Mouse (Mus musculus) intestine, postnatal 0 days (tissue): Measurements from ENCODE around the gene C2cd2. TPM values are rescaled to one million over a fixed set of nuclear protein-coding genes. Genes with fewer than 3 reads are reported as not detected.

Experiments
- ATAC-seq: fragments of 200-750 bp; cut with Nextera tagmentation; 2 replicates; pipeline ENCODE4 v1.8.0; 2017; ENCODE audit warnings: mild to moderate bottlenecking, moderate TSS enrichment, moderate library complexity
- H3K27ac ChIP-seq: fragments of 300-500 bp; sonication (generic); 2 replicates; pipeline ENCODE4 v1.5.1; 2014; ENCODE audit warnings: mild to moderate bottlenecking, low read depth, low read length, moderate library complexity
- H3K27me3 ChIP-seq: fragments of 300-500 bp; sonication (generic); replicated peaks from 2 replicates; pipeline ENCODE4 v1.6.1; 2014; ENCODE audit warnings: low read length, mixed read lengths; ENCODE audit not compliant: control insufficient read depth, insufficient read depth
- H3K36me3 ChIP-seq: fragments of 300-500 bp; sonication (generic); 2 replicates; pipeline ENCODE4 v1.6.1; 2014; ENCODE audit warnings: mild to moderate bottlenecking, moderate library complexity; ENCODE audit not compliant: control insufficient read depth, insufficient read depth
- H3K4me1 ChIP-seq: fragments of 300-500 bp; sonication (generic); replicated peaks from 2 replicates; pipeline ENCODE4 v1.6.1; 2014; ENCODE audit warnings: antibody characterized with exemption, low read length, mixed read lengths; ENCODE audit not compliant: control insufficient read depth, insufficient read depth
- H3K4me2 ChIP-seq: fragments of 300-500 bp; sonication (generic); replicated peaks from 2 replicates; pipeline ENCODE4 v1.6.1; 2014; ENCODE audit warnings: low read depth, mild to moderate bottlenecking, moderate library complexity
- H3K4me3 ChIP-seq: fragments of 300-500 bp; sonication (generic); 2 replicates; pipeline ENCODE4 v1.5.1; 2014; ENCODE audit warnings: low read depth, low read length
- H3K9ac ChIP-seq: fragments of 300-500 bp; sonication (generic); 2 replicates; pipeline ENCODE4 v1.6.1; 2014; ENCODE audit warnings: mild to moderate bottlenecking, low read depth, low read length
- H3K9me3 ChIP-seq: fragments of 300-500 bp; sonication (generic); 2 replicates; pipeline ENCODE4 v1.6.1; 2016; ENCODE audit warnings: mixed run types; ENCODE audit not compliant: control insufficient read depth
- CTCF ChIP-seq: sonication (generic); IDR thresholded peaks from 2 replicates; pipeline ENCODE4 v1.5.1; 2016; ENCODE audit warnings: low read depth, mild to moderate bottlenecking, control low read depth, antibody characterized with exemption, moderate library complexity
- WGBS: fragments of 180-500 bp; shearing (Covaris S2); extraction: QIAGEN DNeasy Blood & Tissue Kit; methylation state at CpG from one replicate; pipeline ENCODE4 v1.1.7; 2014; 5-methylcytosine and 5-hydroxymethylcytosine counted together
- polyA plus RNA-seq: library from polyadenylated mRNA; unstranded; fragments of >200 nt; fragmentation: Nextera tagmentation; extraction: Ambion mirVana; gene quantifications from 2 replicates; pipeline ENCODE4 v1.2.1, GENCODE M21; 2015

C2cd2 gene
- polyA plus RNA-seq, 1 experiment from 2014 or later = 12.7 TPM

DNA sequence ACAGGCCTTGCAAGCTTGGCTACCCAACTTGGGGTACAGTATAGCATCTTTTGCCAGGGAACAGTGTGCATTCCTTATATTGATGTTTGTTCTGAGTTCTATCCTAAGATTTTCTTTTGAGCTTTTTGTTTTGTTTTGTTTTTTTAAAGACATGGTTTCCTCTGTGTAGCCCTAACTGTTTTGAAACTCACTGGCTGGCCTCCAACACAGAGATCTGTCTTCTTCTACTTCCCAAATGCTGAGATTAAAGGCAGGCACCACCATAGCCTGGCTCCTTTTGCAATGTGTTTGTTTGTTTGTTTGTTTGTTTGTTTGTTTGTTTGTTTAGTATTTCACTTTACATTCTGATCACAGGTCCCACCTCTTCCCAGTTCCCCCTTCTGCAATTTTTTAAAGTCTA lies 32.2 kb downstream of the C2cd2 start:
- ATAC-seq = no peak
- H3K4me3 ChIP-seq = no peak overlapping the region
- H3K9me3 ChIP-seq = no peaks in the 10 kb centered on the region
- no peak for TF ChIP-seq CTCF
- no peak overlapping the region for H3K27ac ChIP-seq
- H3K27me3 ChIP-seq = no peaks in the 10 kb centered on the region
- no peaks in the 10 kb centered on the region for H3K4me1 ChIP-seq
- H3K4me2 ChIP-seq = no peak overlapping the region
- H3K9ac ChIP-seq = no peak overlapping the region
- no peaks in the 10 kb centered on the region for H3K36me3 ChIP-seq

DNA sequence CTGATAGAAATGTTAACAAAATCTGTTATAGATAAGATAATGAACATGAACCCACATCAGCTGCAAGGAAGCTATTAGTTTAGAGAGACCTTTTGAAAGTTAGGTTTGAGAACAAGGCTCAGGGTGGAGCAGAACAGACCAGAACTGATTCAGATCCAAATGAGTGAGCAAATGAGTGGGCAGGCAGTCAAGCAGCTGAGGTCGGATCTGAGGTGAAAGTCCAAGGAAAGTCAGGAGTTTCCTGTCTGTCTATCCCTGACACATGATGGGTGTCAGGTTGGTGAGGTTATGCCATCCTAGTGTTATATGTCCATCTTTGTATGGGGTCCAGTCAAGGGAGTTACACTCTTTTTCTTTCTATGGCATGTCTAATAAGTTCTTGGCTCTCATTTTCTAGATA lies 32.9 kb downstream of the C2cd2 start:
- Histone ChIP-seq H3K4me3 (no peak overlapping the region), H3K4me2 (no peak overlapping the region), H3K27ac (no peak overlapping the region), H3K9me3 (no peaks in the 10 kb centered on the region), H3K36me3 (no peaks in the 10 kb centered on the region), H3K4me1 (no peaks in the 10 kb centered on the region), H3K9ac (no peak overlapping the region), H3K27me3 (no peaks in the 10 kb centered on the region)
- TF ChIP-seq CTCF = no peak
- WGBS = 28% methylated on average over 1 of the region's 1 CpGs
- ATAC-seq = no peak

DNA sequence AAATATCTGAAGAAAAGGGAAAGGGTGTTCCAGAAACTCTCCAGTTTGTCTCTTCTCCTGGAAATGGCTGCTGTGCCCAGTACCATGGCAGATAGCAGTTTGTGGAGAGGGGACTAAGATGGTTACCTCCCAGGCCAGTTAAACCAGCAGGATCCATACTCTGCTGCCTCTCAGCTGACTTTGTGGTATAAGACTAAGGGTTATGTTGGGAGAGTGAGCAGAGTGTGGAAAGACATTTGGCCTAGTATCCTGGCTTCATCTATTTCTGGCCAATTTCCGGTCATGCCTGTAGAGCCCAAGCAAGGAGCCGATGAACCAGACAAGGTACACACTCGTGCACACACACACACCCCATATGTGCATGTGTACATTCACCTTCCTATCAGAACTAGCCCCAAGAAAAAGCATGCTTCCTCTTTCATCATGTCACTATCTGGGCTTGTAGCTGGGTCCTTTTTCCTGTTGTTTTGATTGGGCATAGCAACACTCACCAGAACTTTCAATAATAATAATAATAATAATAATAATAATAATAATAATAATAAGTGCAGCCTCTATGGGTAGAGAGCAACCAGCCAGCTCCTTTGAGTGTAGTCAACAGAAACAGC lies 35.0 kb downstream of the C2cd2 start:
- TF ChIP-seq CTCF = no peak
- Histone ChIP-seq H3K4me2 (no peak overlapping the region), H3K27ac (no peak overlapping the region), H3K4me1 (no peaks in the 10 kb centered on the region), H3K27me3 (no peaks in the 10 kb centered on the region), H3K9me3 (no peaks in the 10 kb centered on the region), H3K9ac (no peak overlapping the region), H3K4me3 (no peak overlapping the region), H3K36me3 (no peaks in the 10 kb centered on the region)
- ATAC-seq = no peak
- WGBS = 75% methylated on average over 3 of the region's 3 CpGs

DNA sequence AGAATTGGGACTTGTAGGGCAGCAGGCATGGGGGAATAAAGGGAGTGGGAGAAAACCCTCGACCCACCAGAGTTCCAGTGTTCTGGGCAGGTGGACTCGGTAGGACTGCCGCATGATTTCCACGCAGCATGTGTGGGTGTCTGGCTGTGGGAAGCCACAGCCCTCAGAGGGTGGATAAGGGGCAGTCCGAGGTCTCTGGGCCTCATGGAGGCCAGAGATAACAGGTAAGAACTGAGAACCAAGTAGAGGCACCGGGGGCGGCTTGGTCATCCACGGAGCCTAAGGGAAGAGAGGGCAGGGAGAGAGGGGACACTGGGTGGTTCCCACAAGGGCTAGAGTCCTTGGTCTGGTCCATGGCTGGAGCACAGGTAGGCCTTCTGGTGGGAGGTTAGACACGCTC lies 36.0 kb downstream of the C2cd2 start:
- TF ChIP-seq CTCF = no peak
- H3K36me3 ChIP-seq = no peaks in the 10 kb centered on the region
- H3K4me1 ChIP-seq = peaks cover 1% of the 10 kb centered on the region
- no peaks in the 10 kb centered on the region for H3K27me3 ChIP-seq
- ATAC-seq = no peak
- H3K4me2 ChIP-seq = no peak overlapping the region
- no peak overlapping the region for H3K27ac ChIP-seq
- H3K9ac ChIP-seq = no peak overlapping the region
- WGBS = 84% methylated on average over 9 of the region's 9 CpGs
- H3K9me3 ChIP-seq = no peaks in the 10 kb centered on the region
- no peak overlapping the region for H3K4me3 ChIP-seq

DNA sequence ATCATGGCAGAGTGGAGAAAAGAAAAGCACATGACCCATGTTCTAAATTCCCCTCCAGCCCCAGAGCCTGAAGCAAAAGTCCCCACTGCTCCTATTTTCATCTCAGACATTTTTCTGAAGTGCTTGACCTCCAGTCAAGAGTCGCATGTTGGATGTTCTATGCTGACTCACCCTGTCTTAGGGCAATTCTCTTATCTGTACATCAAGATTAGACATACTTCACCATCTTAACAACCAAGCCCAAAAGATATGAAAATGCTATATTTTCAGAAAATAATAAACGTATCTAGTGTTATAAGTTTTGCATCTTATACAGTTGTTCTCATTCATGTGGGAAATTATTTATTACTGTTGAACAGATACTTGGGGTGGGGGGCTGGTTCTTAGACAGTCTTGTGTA lies 36.6 kb downstream of the C2cd2 start:
- Histone ChIP-seq H3K9ac (no peak overlapping the region), H3K4me1 (peaks cover 7% of the 10 kb centered on the region), H3K4me2 (no peak overlapping the region), H3K4me3 (no peak overlapping the region), H3K9me3 (no peaks in the 10 kb centered on the region), H3K27me3 (no peaks in the 10 kb centered on the region), H3K27ac (no peak overlapping the region), H3K36me3 (no peaks in the 10 kb centered on the region)
- no peak for ATAC-seq
- WGBS = 51% methylated on average over 2 of the region's 2 CpGs
- no peak for TF ChIP-seq CTCF

DNA sequence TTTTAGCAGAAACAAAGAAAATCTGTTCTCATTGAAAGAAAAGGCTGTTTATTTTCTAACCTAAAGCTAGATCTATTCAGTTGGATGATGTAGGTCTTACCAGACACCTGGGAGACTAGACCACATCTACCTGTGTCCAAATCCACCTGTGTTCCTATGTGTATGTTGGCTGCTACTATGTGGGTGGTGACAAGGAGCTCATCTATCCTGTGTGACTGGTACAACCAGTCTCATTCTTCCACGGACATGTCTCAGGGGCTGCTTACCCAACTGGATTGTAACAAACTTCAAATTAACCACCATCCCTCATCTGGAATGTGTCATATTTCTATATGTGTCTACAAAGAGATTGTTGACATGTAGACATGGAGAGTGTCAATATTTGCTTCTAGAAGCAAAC lies 38.7 kb downstream of the C2cd2 start:
- 44% methylated on average over 1 of the region's 1 CpGs for WGBS
- no peaks in the 10 kb centered on the region for H3K36me3 ChIP-seq
- H3K27me3 ChIP-seq = no peaks in the 10 kb centered on the region
- no peaks in the 10 kb centered on the region for H3K9me3 ChIP-seq
- no peak overlapping the region for H3K4me3 ChIP-seq
- peaks cover 8% of the 10 kb centered on the region for H3K4me1 ChIP-seq
- H3K27ac ChIP-seq = no peak overlapping the region
- ATAC-seq = no peak
- TF ChIP-seq CTCF = no peak
- H3K9ac ChIP-seq = no peak overlapping the region
- no peak overlapping the region for H3K4me2 ChIP-seq

DNA sequence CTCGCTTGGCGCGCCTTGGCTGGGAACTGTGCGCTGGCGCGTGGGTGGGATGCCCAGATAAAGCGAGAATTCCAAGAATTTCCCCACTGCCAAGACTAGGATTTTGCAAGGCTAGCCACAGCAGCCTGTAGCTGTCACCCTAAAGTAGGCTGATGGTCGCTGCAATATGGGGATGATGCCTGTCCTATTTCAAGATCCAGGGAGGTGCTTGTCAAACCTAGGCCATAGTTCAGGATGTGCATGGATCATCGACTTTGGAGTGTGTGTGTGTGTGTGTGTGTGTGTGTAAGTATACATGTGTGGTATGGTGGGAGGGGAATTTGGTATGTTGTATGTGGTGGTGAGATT lies 39.6 kb downstream of the C2cd2 start:
- H3K27ac ChIP-seq = no peak overlapping the region
- peak; percentile 24 for ATAC-seq

More for the DNA sequence above, 39.6 kb downstream of the C2cd2 start:
- Histone ChIP-seq H3K9me3 (no peaks in the 10 kb centered on the region), H3K4me3 (peak overlapping the region; percentile 76), H3K4me2 (peak overlapping the region; percentile 83), H3K9ac (peak overlapping the region; percentile 73), H3K4me1 (peaks cover 8% of the 10 kb centered on the region), H3K27me3 (no peaks in the 10 kb centered on the region), H3K36me3 (no peaks in the 10 kb centered on the region)
- WGBS = under 1% methylated on average over 9 of the region's 9 CpGs
- no peak for TF ChIP-seq CTCF
